Mouse (Mus musculus) activated CD4-positive, CD25-positive, alpha-beta regulatory T cell, adult 4 months (primary cell): ENCODE results near the gene Coro1a. TPM values are rescaled to one million over a fixed set of nuclear protein-coding genes. Genes with fewer than 3 reads are reported as not detected.

Experiments
- ATAC-seq: one replicate; pipeline ENCODE4 v1.8.0; 2017
- polyA plus RNA-seq, 2 experiments: library from polyadenylated mRNA; unstranded; fragments of 100-300 nt; shearing (Covaris generic); gene quantifications; one replicate each; pipeline ENCODE4 v1.2.1; 2017

Gene Coro1a
- polyA plus RNA-seq, 2 experiments from 2014 or later: 2,153 to 2,681 TPM

GRCm38 (mm10) chr7:126681221-126681620 is 26.4 kb downstream of the Coro1a start:
- ATAC-seq: no peak

GRCm38 (mm10) chr7:126679683-126680082 is 27.9 kb downstream of the Coro1a start:
- no peak for ATAC-seq

GRCm38 (mm10) chr7:126678545-126679341 is 28.8 kb downstream of the Coro1a start:
- no peak for ATAC-seq

GRCm38 (mm10) chr7:126676631-126677220 is 30.9 kb downstream of the Coro1a start:
- ATAC-seq: no peak

- ATAC-seq: no peak
These were observed 31.4 kb downstream of the Coro1a start, which contains the start of gene Sult1a1 for GRCm38 (mm10) chr7:126676207-126676606. TSS of gene Sult1a1 (minus strand) at chr7:126676432.

- no peak for ATAC-seq
These were observed 32.5 kb downstream of the Coro1a start for GRCm38 (mm10) chr7:126675104-126675503.

- no peak for ATAC-seq
These were observed 35.5 kb downstream of the Coro1a start for GRCm38 (mm10) chr7:126672111-126672510.

- no peak for ATAC-seq
These were observed 37.4 kb downstream of the Coro1a start for GRCm38 (mm10) chr7:126670152-126670551.

GRCm38 (mm10) chr7:126668452-126668851 is 39.1 kb downstream of the Coro1a start:
- ATAC-seq: no peak

- ATAC-seq: no peak
These were observed 40.0 kb downstream of the Coro1a start for GRCm38 (mm10) chr7:126667495-126668090.

GRCm38 (mm10) chr7:126665269-126665668 is 42.3 kb downstream of the Coro1a start:
- no peak for ATAC-seq

GRCm38 (mm10) chr7:126663646-126664045 is 43.9 kb downstream of the Coro1a start:
- no peak for ATAC-seq

GRCm38 (mm10) chr7:126659771-126660170 is 47.8 kb downstream of the Coro1a start:
- ATAC-seq: no peak

GRCm38 (mm10) chr7:126657522-126657921 is 50.1 kb downstream of the Coro1a start:
- no peak for ATAC-seq

- peak; percentile 91 for ATAC-seq
These were observed 51.9 kb downstream of the Coro1a start for GRCm38 (mm10) chr7:126655695-126656094.

GRCm38 (mm10) chr7:126653991-126654390 is 53.6 kb downstream of the Coro1a start:
- no peak for ATAC-seq

- no peak for ATAC-seq
These were observed 56.7 kb downstream of the Coro1a start for GRCm38 (mm10) chr7:126650852-126651251.

Other genes starting within 250 kb of the Coro1a start
- under 1 TPM in 1 of 2 experiments, not detected in 1; 0.18 TPM for gene Atp2a1, start 244.7 kb downstream of the Coro1a start, polyA plus RNA-seq
- 10 to 100 TPM; 14.5 to 15.9 TPM for gene Sh2b1, start 232.4 kb downstream of the Coro1a start, polyA plus RNA-seq
- 10 to 100 TPM; 71.2 to 78.9 TPM for gene Tufm, start 220.4 kb downstream of the Coro1a start, polyA plus RNA-seq
- 10 to 100 TPM; 14.7 to 18.8 TPM for gene Atxn2l, start 204.3 kb downstream of the Coro1a start, polyA plus RNA-seq
- gene Eif3c, start 141.4 kb downstream of the Coro1a start, polyA plus RNA-seq: 100 to 1,000 TPM; 207 to 260 TPM
- under 1 TPM; 0.80 to 0.98 TPM for gene Apobr, start 122.8 kb downstream of the Coro1a start, polyA plus RNA-seq
- gene Cln3, start 122.0 kb downstream of the Coro1a start, polyA plus RNA-seq: 10 to 100 TPM; 42.7 to 46.2 TPM
- gene Il27, start 112.8 kb downstream of the Coro1a start, polyA plus RNA-seq: not detected
- gene Nupr1, start 76.9 kb downstream of the Coro1a start, polyA plus RNA-seq: under 1 TPM in 1 of 2 experiments, not detected in 1; 0.54 TPM
- gene Sgf29, start 58.5 kb downstream of the Coro1a start, polyA plus RNA-seq: 100 to 1,000 TPM in 1 of 2 experiments, 10 to 100 TPM in 1; 73.9 to 103 TPM
- under 1 TPM in 1 of 2 experiments, not detected in 1; 0.42 TPM for gene Sult1a1, start 31.4 kb downstream of the Coro1a start, polyA plus RNA-seq
- gene Bola2, start 12.4 kb downstream of the Coro1a start, polyA plus RNA-seq: 100 to 1,000 TPM in 1 of 2 experiments, 10 to 100 TPM in 1; 90.0 to 201 TPM
- 10 to 100 TPM in 1 of 2 experiments, 1 to 10 TPM in 1; 9.7 to 10.0 TPM for gene Slx1b, start 12.0 kb downstream of the Coro1a start, polyA plus RNA-seq
- gene Mapk3, start 51.8 kb upstream of the Coro1a start, polyA plus RNA-seq: 10 to 100 TPM; 12.7 to 22.3 TPM
- gene Gdpd3, start 58.5 kb upstream of the Coro1a start, polyA plus RNA-seq: 100 to 1,000 TPM; 144 to 253 TPM
- gene Ypel3, start 69.2 kb upstream of the Coro1a start, polyA plus RNA-seq: 100 to 1,000 TPM; 101 to 105 TPM
- gene Tbx6, start 73.7 kb upstream of the Coro1a start, polyA plus RNA-seq: 1 to 10 TPM; 2.7 to 2.8 TPM
- 100 to 1,000 TPM; 133 to 149 TPM for gene Ppp4c, start 84.7 kb upstream of the Coro1a start, polyA plus RNA-seq
- not detected for gene Fam57b, start 89.9 kb upstream of the Coro1a start, polyA plus RNA-seq
- not detected for gene 4930451I11Rik, start 123.9 kb upstream of the Coro1a start, polyA plus RNA-seq
- not detected for gene Doc2a, start 139.6 kb upstream of the Coro1a start, polyA plus RNA-seq
- gene Hirip3, start 154.2 kb upstream of the Coro1a start, polyA plus RNA-seq: 10 to 100 TPM; 10.5 to 18.4 TPM
- gene Ino80e, start 154.6 kb upstream of the Coro1a start, polyA plus RNA-seq: 10 to 100 TPM; 54.8 to 82.2 TPM
- gene Taok2, start 176.9 kb upstream of the Coro1a start, polyA plus RNA-seq: 10 to 100 TPM; 16.8 to 19.5 TPM
- 10 to 100 TPM; 43.7 to 56.1 TPM for gene Tmem219, start 215.1 kb upstream of the Coro1a start, polyA plus RNA-seq
- gene Kctd13, start 221.1 kb upstream of the Coro1a start, polyA plus RNA-seq: 1 to 10 TPM; 7.7 to 8.4 TPM
- gene Asphd1, start 241.8 kb upstream of the Coro1a start, polyA plus RNA-seq: under 1 TPM in 1 of 2 experiments, not detected in 1; 0.46 TPM
- gene Sez6l2, start 242.8 kb upstream of the Coro1a start, polyA plus RNA-seq: under 1 TPM; 0.17 to 0.58 TPM